Mouse (Mus musculus) hindbrain, embryonic 10.5 days (tissue): ENCODE measurements at regions not wholly inside any gene's neighbourhood (a gene's known extent, or its start where the extent isn't known, plus 50 kb on each side); places are given as distances from the start of the nearest gene placed in this dataset.

Experiments used
- DNase-seq: peaks from one replicate; pipeline ENCODE4 v3.0.0-alpha.2; 2017; ENCODE audit warnings: low spot score
- H3K27ac ChIP-seq: fragments of 300-500 bp; sonication (generic); 2 replicates; pipeline ENCODE4 v1.5.1; 2016; ENCODE audit warnings: mild to moderate bottlenecking, moderate library complexity
- H3K27me3 ChIP-seq: fragments of 300-500 bp; sonication (generic); 2 replicates; pipeline ENCODE4 v1.6.1; 2016; ENCODE audit warnings: mild to moderate bottlenecking; ENCODE audit not compliant: poor library complexity, insufficient read depth, severe bottlenecking
- H3K36me3 ChIP-seq: fragments of 300-500 bp; sonication (generic); 2 replicates; pipeline ENCODE4 v1.6.1; 2016; ENCODE audit warnings: mild to moderate bottlenecking, moderate library complexity
- H3K4me1 ChIP-seq: fragments of 300-500 bp; sonication (generic); replicated peaks from 2 replicates; pipeline ENCODE4 v1.6.1; 2016; ENCODE audit warnings: mild to moderate bottlenecking
- H3K4me3 ChIP-seq: fragments of 300-500 bp; sonication (generic); 2 replicates; pipeline ENCODE4 v1.5.1; 2016; ENCODE audit warnings: mild to moderate bottlenecking, moderate library complexity
- H3K9me3 ChIP-seq: fragments of 300-500 bp; sonication (generic); 2 replicates; pipeline ENCODE4 v1.6.1; 2016; ENCODE audit warnings: mild to moderate bottlenecking, moderate library complexity
- WGBS: fragments of 180-500 bp; shearing (Covaris S2); methylation state at CpG from one replicate; pipeline ENCODE4 v1.1.7; 2016; 5-methylcytosine and 5-hydroxymethylcytosine counted together

GRCm38 (mm10) chr17:47266335-47266734, 102.4 kb upstream of the Mrps10 start:
- Histone ChIP-seq H3K36me3 (peaks cover 41% of the 10 kb centered on the region), H3K4me3 (no peak overlapping the region), H3K27ac (no peak overlapping the region), H3K27me3 (no peaks in the 10 kb centered on the region), H3K4me1 (no peaks in the 10 kb centered on the region), H3K9me3 (peaks cover 13% of the 10 kb centered on the region; the same call in 1 of the 2 replicates)
- DNase-seq = no peak
- WGBS = 94% methylated on average over 7 of the region's 7 CpGs

GRCm38 (mm10) chr17:47262986-47263385, 105.7 kb upstream of the Mrps10 start:
- H3K36me3 ChIP-seq = peaks cover 50% of the 10 kb centered on the region
- H3K4me1 ChIP-seq = no peaks in the 10 kb centered on the region
- no peak for DNase-seq
- no peak overlapping the region for H3K4me3 ChIP-seq
- H3K27ac ChIP-seq = no peak overlapping the region
- no peaks in the 10 kb centered on the region for H3K27me3 ChIP-seq
- peaks cover 13% of the 10 kb centered on the region; the same call in 1 of the 2 replicates for H3K9me3 ChIP-seq
- WGBS = 91% methylated on average over 9 of the region's 9 CpGs

- DNase-seq = no peak
- no peak overlapping the region for H3K4me3 ChIP-seq
- WGBS = 97% methylated on average over 5 of the region's 5 CpGs
- H3K27ac ChIP-seq = no peak overlapping the region
- peaks cover 8% of the 10 kb centered on the region; the same call in 1 of the 2 replicates for H3K9me3 ChIP-seq
- peaks cover 46% of the 10 kb centered on the region for H3K36me3 ChIP-seq
- no peaks in the 10 kb centered on the region for H3K4me1 ChIP-seq
- no peaks in the 10 kb centered on the region for H3K27me3 ChIP-seq
Measured at GRCm38 (mm10) chr17:47262141-47262540, 106.5 kb upstream of the Mrps10 start.

GRCm38 (mm10) chr17:47260976-47261375, 107.7 kb upstream of the Mrps10 start:
- H3K36me3 ChIP-seq = peaks cover 44% of the 10 kb centered on the region
- DNase-seq = no peak
- H3K27me3 ChIP-seq = no peaks in the 10 kb centered on the region
- WGBS = 85% methylated on average over 4 of the region's 4 CpGs
- H3K4me3 ChIP-seq = no peak overlapping the region
- H3K4me1 ChIP-seq = no peaks in the 10 kb centered on the region
- H3K9me3 ChIP-seq = peaks cover 8% of the 10 kb centered on the region; the same call in 1 of the 2 replicates
- H3K27ac ChIP-seq = no peak overlapping the region

- H3K9me3 ChIP-seq = peaks cover 8% of the 10 kb centered on the region; the same call in 1 of the 2 replicates
- no peak for DNase-seq
- no peaks in the 10 kb centered on the region for H3K4me1 ChIP-seq
- no peaks in the 10 kb centered on the region for H3K27me3 ChIP-seq
- H3K4me3 ChIP-seq = no peak overlapping the region
- H3K36me3 ChIP-seq = peaks cover 47% of the 10 kb centered on the region
- H3K27ac ChIP-seq = no peak overlapping the region
- 86% methylated on average over 2 of the region's 2 CpGs for WGBS
Measured at GRCm38 (mm10) chr17:47258296-47258695, 110.4 kb upstream of the Mrps10 start.

- H3K9me3 ChIP-seq = no peaks in the 10 kb centered on the region
- WGBS = 90% methylated on average over 8 of the region's 8 CpGs
- H3K27ac ChIP-seq = no peak overlapping the region
- DNase-seq = no peak
- peaks cover 40% of the 10 kb centered on the region for H3K36me3 ChIP-seq
- H3K4me3 ChIP-seq = no peak overlapping the region
- no peaks in the 10 kb centered on the region for H3K4me1 ChIP-seq
- H3K27me3 ChIP-seq = no peaks in the 10 kb centered on the region
Measured at GRCm38 (mm10) chr17:47255209-47255608, 113.5 kb upstream of the Mrps10 start.

- WGBS = 91% methylated on average over 11 of the region's 11 CpGs
- Histone ChIP-seq H3K4me1 (peaks cover 2% of the 10 kb centered on the region; the same call in 1 of the 2 replicates), H3K4me3 (no peak overlapping the region), H3K36me3 (peaks cover 31% of the 10 kb centered on the region), H3K27ac (no peak overlapping the region), H3K27me3 (no peaks in the 10 kb centered on the region), H3K9me3 (no peaks in the 10 kb centered on the region)
- DNase-seq = no peak
Measured at GRCm38 (mm10) chr17:47254026-47254425, 114.7 kb upstream of the Mrps10 start.

- no peak for DNase-seq
- Histone ChIP-seq H3K36me3 (peaks cover 13% of the 10 kb centered on the region), H3K27ac (no peak overlapping the region), H3K9me3 (no peaks in the 10 kb centered on the region), H3K4me1 (peaks cover 12% of the 10 kb centered on the region), H3K27me3 (no peaks in the 10 kb centered on the region), H3K4me3 (no peak overlapping the region)
- 79% methylated on average over 4 of the region's 4 CpGs for WGBS
Measured at GRCm38 (mm10) chr17:47250001-47250400, 118.7 kb upstream of the Mrps10 start.

GRCm38 (mm10) chr17:47249176-47249575, 119.5 kb upstream of the Mrps10 start:
- Histone ChIP-seq H3K27me3 (no peaks in the 10 kb centered on the region), H3K9me3 (no peaks in the 10 kb centered on the region), H3K4me3 (no peak overlapping the region), H3K36me3 (peaks cover 13% of the 10 kb centered on the region), H3K27ac (no peak overlapping the region), H3K4me1 (peaks cover 12% of the 10 kb centered on the region)
- 88% methylated on average over 9 of the region's 9 CpGs for WGBS
- DNase-seq = no peak

GRCm38 (mm10) chr17:47248053-47248452, 120.6 kb upstream of the Mrps10 start:
- Histone ChIP-seq H3K36me3 (peaks cover 22% of the 10 kb centered on the region), H3K27ac (no peak overlapping the region), H3K4me1 (peaks cover 12% of the 10 kb centered on the region), H3K4me3 (no peak overlapping the region), H3K27me3 (no peaks in the 10 kb centered on the region), H3K9me3 (no peaks in the 10 kb centered on the region)
- WGBS = 95% methylated on average over 3 of the region's 3 CpGs
- DNase-seq = no peak

- DNase-seq = no peak
- no peak overlapping the region for H3K27ac ChIP-seq
- 87% methylated on average over 5 of the region's 5 CpGs for WGBS
- H3K36me3 ChIP-seq = peaks cover 19% of the 10 kb centered on the region
- no peak overlapping the region for H3K4me3 ChIP-seq
- no peaks in the 10 kb centered on the region for H3K9me3 ChIP-seq
- no peaks in the 10 kb centered on the region for H3K27me3 ChIP-seq
- H3K4me1 ChIP-seq = peaks cover 12% of the 10 kb centered on the region
Measured at GRCm38 (mm10) chr17:47247516-47247915, 121.2 kb upstream of the Mrps10 start.

- Histone ChIP-seq H3K36me3 (peaks cover 13% of the 10 kb centered on the region), H3K27me3 (no peaks in the 10 kb centered on the region), H3K9me3 (no peaks in the 10 kb centered on the region), H3K4me3 (no peak overlapping the region), H3K27ac (no peak overlapping the region), H3K4me1 (peaks cover 12% of the 10 kb centered on the region)
- no peak for DNase-seq
- WGBS = 89% methylated on average over 8 of the region's 8 CpGs
Measured at GRCm38 (mm10) chr17:47246605-47247004, 122.1 kb upstream of the Mrps10 start.

- H3K27ac ChIP-seq = peak overlapping the region; percentile 18; the same call in 1 of the 2 replicates
- peaks cover 12% of the 10 kb centered on the region for H3K4me1 ChIP-seq
- H3K27me3 ChIP-seq = no peaks in the 10 kb centered on the region
- no peak overlapping the region for H3K4me3 ChIP-seq
- no peak for DNase-seq
- H3K36me3 ChIP-seq = peaks cover 10% of the 10 kb centered on the region
- H3K9me3 ChIP-seq = no peaks in the 10 kb centered on the region
- 90% methylated on average over 9 of the region's 9 CpGs for WGBS
Measured at GRCm38 (mm10) chr17:47245635-47246034, 123.1 kb upstream of the Mrps10 start.

- no peak overlapping the region for H3K27ac ChIP-seq
- WGBS = 93% methylated on average over 4 of the region's 4 CpGs
- DNase-seq = no peak
- H3K27me3 ChIP-seq = no peaks in the 10 kb centered on the region
- no peaks in the 10 kb centered on the region for H3K4me1 ChIP-seq
- peaks cover 64% of the 10 kb centered on the region for H3K36me3 ChIP-seq
- no peaks in the 10 kb centered on the region for H3K9me3 ChIP-seq
- H3K4me3 ChIP-seq = no peak overlapping the region
Measured at GRCm38 (mm10) chr17:47239086-47239485, 129.6 kb upstream of the Mrps10 start.
